Mouse (Mus musculus) heart, postnatal 0 days (tissue): Measurements from ENCODE around the gene Iba57.

ENCODE experiments used
- CTCF ChIP-seq: IDR thresholded peaks from 2 replicates; pipeline ENCODE4 v1.5.1; 2016; ENCODE audit warnings: antibody characterized with exemption, control low read depth, low read depth
- EP300 ChIP-seq: IDR thresholded peaks from 2 replicates; pipeline ENCODE4 v1.6.1; 2016; ENCODE audit warnings: antibody characterized with exemption, low read depth

GRCm38 (mm10) chr11:59131348-59131919 lies 32.1 kb downstream of the Iba57 start:
- TF ChIP-seq CTCF = no peak
- no peak for TF ChIP-seq EP300
